Mouse (Mus musculus): ENCODE data around the gene Def8. TPM values are rescaled to one million over a fixed set of nuclear protein-coding genes. Genes with fewer than 3 reads are reported as not detected.

The Def8 gene
- polyA plus RNA-seq (2011; ENCODE audit: insufficient read depth, insufficient read length, low read depth, missing spikeins): 76.6 and 81.6 TPM in 2 replicates

DNA sequence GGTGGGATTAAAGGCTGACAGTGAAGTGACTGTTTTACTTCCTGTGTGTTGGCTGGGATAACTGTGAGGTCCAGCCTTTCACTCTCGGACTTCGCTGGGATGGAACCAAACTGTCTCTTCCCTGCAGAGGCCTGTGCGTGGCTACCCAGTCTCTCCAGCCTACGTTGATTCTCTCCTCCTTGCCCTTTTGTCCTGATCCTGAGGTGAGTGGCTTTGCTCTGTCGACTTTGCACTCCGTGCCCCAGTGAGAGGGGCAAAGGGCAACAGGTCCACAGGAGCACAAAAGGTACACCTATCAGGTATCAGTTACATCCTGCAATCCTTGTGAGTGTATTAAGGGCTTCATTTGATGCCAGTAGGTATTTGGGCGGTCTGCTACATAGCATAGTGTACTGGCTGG, at the start of gene Def8:
TSS of gene Def8 (plus strand) at position 87 of the 400 bp plus-strand sequence.
- Histone ChIP-seq H3K4me1 (ENCODE audit: control insufficient read depth, insufficient read depth, low read length) (no peaks in the 10 kb centered on the region), H3K4me3 (ENCODE audit: low read depth, low read length) (no peak within 1 kb of the TSS), H3K36me3 (ENCODE audit: control insufficient read depth, insufficient read depth, low read length, poor library complexity, severe bottlenecking) (peaks cover 5% of the 10 kb centered on the region; the same call in 1 of the 2 replicates), H3K9ac (ENCODE audit: low read depth, poor library complexity, severe bottlenecking) (peak within 1 kb of the TSS; percentile 51; the same call in 1 of the 2 replicates), H3K27ac (ENCODE audit: insufficient read depth, low read length) (no peak within 1 kb of the TSS), H3K27me3 (ENCODE audit: control insufficient read depth, insufficient read depth, low read length, poor library complexity, severe bottlenecking) (no peaks in the 10 kb centered on the region), H3K9me3 (replicated peaks; ENCODE audit: control insufficient read depth, insufficient read depth, low read length, poor library complexity, severe bottlenecking) (peaks cover 21% of the 10 kb centered on the region)
- TF ChIP-seq POLR2A (IDR thresholded peaks at IDR 0.05; ENCODE audit: insufficient read depth, low read length) (no peak), EP300 (IDR thresholded peaks at IDR 0.05; ENCODE audit: insufficient read depth, low read depth, low read length) (no peak), CTCF (IDR thresholded peaks at IDR 0.05; ENCODE audit: low read depth, low read length) (no peak)

DNA sequence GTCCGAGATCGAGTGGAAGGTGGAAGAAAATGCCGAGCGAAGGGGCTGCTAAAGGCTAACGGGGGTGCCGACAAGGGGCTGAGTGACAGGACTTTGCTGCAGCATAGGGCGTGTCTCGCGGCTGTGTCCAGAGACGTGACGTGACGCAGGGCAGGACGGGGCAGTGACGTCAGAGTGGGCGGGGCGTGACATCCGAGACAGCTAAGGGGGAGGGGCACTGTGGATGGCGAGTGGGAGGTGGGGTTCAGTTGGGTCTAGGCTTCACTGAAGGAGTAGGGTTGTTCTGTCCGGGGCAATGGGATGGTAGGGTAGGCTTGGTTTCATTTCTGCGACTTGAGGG, 49.1 kb upstream of the Def8 start:
- TF ChIP-seq EP300 (IDR thresholded peaks at IDR 0.05; ENCODE audit: insufficient read depth, low read depth, low read length): 0 out of 2 replicates have a peak, but pooled peaks have one; percentile 19
- TF ChIP-seq CTCF (IDR thresholded peaks at IDR 0.05; ENCODE audit: low read depth, low read length): no peak
- Histone ChIP-seq H3K9me3 (replicated peaks; ENCODE audit: control insufficient read depth, insufficient read depth, low read length, poor library complexity, severe bottlenecking) (no peaks in the 10 kb centered on the region), H3K9ac (ENCODE audit: low read depth, poor library complexity, severe bottlenecking) (peak overlapping the region; percentile 78), H3K4me1 (ENCODE audit: control insufficient read depth, insufficient read depth, low read length) (peaks cover 2% of the 10 kb centered on the region), H3K36me3 (ENCODE audit: control insufficient read depth, insufficient read depth, low read length, poor library complexity, severe bottlenecking) (0 out of 2 replicates have a peak, but pooled peaks cover 2% of the 10 kb centered on the region), H3K27ac (ENCODE audit: insufficient read depth, low read length) (no peak overlapping the region), H3K27me3 (ENCODE audit: control insufficient read depth, insufficient read depth, low read length, poor library complexity, severe bottlenecking) (no peaks in the 10 kb centered on the region), H3K4me3 (ENCODE audit: low read depth, low read length) (peak overlapping the region; percentile 63)

DNA sequence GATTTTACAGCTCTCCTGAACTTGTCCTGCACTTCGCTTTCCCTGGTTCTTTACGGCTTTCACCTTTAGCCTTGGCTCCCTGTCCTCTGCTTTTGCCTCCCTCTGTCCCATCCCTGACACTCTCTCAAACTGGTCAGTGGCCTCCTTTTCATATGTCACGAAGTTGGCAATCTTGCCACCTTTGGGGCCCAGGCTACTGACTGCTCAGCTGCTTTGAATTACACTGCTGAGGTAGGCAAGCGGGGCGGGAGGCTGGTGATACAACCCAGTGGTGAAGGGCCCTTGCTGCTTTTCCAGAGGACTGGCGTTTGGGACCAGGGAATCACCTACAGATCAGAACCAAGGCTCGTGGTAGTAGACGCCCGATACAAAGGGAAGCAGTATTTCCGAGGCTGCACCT, 47.6 kb upstream of the Def8 start:
- H3K9ac ChIP-seq (ENCODE audit: low read depth, poor library complexity, severe bottlenecking): peak overlapping the region; percentile 9; the same call in 1 of the 2 replicates
- H3K4me3 ChIP-seq (ENCODE audit: low read depth, low read length): no peak overlapping the region

DNA sequence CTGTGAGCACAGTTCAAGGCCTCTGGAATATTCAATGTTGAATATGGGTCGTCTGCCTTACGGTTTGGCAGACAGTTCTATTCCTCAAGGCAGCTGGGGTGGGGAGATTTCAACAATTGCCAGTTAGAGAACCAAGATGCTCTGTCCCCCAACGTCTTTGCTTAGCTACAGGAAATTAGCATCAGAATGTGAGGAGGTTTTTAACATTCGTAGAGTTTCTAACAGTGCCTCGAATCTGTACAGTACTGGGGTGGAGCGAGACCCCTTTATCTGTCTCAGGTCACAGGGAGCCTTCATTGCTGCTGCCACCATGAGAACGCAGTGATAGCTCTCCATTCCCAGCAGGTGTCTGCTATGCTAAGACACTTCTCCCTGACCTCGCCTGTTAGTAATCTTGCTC, 47.2 kb upstream of the Def8 start:
- no peak for TF ChIP-seq CTCF (IDR thresholded peaks at IDR 0.05; ENCODE audit: low read depth, low read length)
- no peak for TF ChIP-seq EP300 (IDR thresholded peaks at IDR 0.05; ENCODE audit: insufficient read depth, low read depth, low read length)
- no peak for TF ChIP-seq POLR2A (IDR thresholded peaks at IDR 0.05; ENCODE audit: insufficient read depth, low read length)

More for the DNA sequence above, 47.6 kb upstream of the Def8 start:
- H3K27me3 ChIP-seq (ENCODE audit: control insufficient read depth, insufficient read depth, low read length, poor library complexity, severe bottlenecking): no peaks in the 10 kb centered on the region
- TF ChIP-seq POLR2A (IDR thresholded peaks at IDR 0.05; ENCODE audit: insufficient read depth, low read length): no peak
- TF ChIP-seq EP300 (IDR thresholded peaks at IDR 0.05; ENCODE audit: insufficient read depth, low read depth, low read length): no peak
- TF ChIP-seq CTCF (IDR thresholded peaks at IDR 0.05; ENCODE audit: low read depth, low read length): no peak
- peaks cover 2% of the 10 kb centered on the region for H3K4me1 ChIP-seq (ENCODE audit: control insufficient read depth, insufficient read depth, low read length)
- H3K9me3 ChIP-seq (replicated peaks; ENCODE audit: control insufficient read depth, insufficient read depth, low read length, poor library complexity, severe bottlenecking): no peaks in the 10 kb centered on the region
- 0 out of 2 replicates have a peak, but pooled peaks cover 2% of the 10 kb centered on the region for H3K36me3 ChIP-seq (ENCODE audit: control insufficient read depth, insufficient read depth, low read length, poor library complexity, severe bottlenecking)
- 0 out of 2 replicates have a peak overlapping the region, but pooled peaks have one; percentile 55 for H3K27ac ChIP-seq (ENCODE audit: insufficient read depth, low read length)

DNA sequence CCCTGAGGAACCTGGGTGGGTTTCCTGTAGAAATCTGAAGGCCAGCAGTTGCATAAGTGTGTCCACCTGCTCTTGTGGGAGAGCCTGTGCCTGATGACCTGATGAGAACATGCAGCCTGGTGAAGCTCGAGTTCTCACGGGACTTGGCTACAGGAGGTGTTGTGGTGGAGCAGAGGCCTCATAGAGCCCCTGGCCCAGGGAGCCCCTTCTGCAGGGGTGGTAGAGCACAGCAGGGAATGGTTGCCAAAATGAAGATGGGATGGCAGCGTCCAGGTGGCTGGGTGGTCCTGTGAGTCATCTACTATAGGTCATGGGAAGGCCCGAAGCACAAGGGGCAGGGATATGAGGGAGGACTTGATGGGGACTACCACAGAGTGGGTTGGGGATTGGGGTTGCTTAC, 41.6 kb upstream of the Def8 start:
- Histone ChIP-seq H3K4me1 (ENCODE audit: control insufficient read depth, insufficient read depth, low read length) (no peaks in the 10 kb centered on the region), H3K27me3 (ENCODE audit: control insufficient read depth, insufficient read depth, low read length, poor library complexity, severe bottlenecking) (no peaks in the 10 kb centered on the region), H3K9ac (ENCODE audit: low read depth, poor library complexity, severe bottlenecking) (no peak overlapping the region), H3K27ac (ENCODE audit: insufficient read depth, low read length) (no peak overlapping the region), H3K4me3 (ENCODE audit: low read depth, low read length) (no peak overlapping the region), H3K36me3 (ENCODE audit: control insufficient read depth, insufficient read depth, low read length, poor library complexity, severe bottlenecking) (peaks cover 28% of the 10 kb centered on the region), H3K9me3 (replicated peaks; ENCODE audit: control insufficient read depth, insufficient read depth, low read length, poor library complexity, severe bottlenecking) (no peaks in the 10 kb centered on the region)
- no peak for TF ChIP-seq EP300 (IDR thresholded peaks at IDR 0.05; ENCODE audit: insufficient read depth, low read depth, low read length)
- TF ChIP-seq CTCF (IDR thresholded peaks at IDR 0.05; ENCODE audit: low read depth, low read length): no peak
- no peak for TF ChIP-seq POLR2A (IDR thresholded peaks at IDR 0.05; ENCODE audit: insufficient read depth, low read length)

More for the DNA sequence above, 47.2 kb upstream of the Def8 start:
- Histone ChIP-seq H3K27me3 (ENCODE audit: control insufficient read depth, insufficient read depth, low read length, poor library complexity, severe bottlenecking) (no peaks in the 10 kb centered on the region), H3K27ac (ENCODE audit: insufficient read depth, low read length) (peak overlapping the region; percentile 55), H3K9me3 (replicated peaks; ENCODE audit: control insufficient read depth, insufficient read depth, low read length, poor library complexity, severe bottlenecking) (no peaks in the 10 kb centered on the region), H3K36me3 (ENCODE audit: control insufficient read depth, insufficient read depth, low read length, poor library complexity, severe bottlenecking) (0 out of 2 replicates have a peak, but pooled peaks cover 2% of the 10 kb centered on the region), H3K4me1 (ENCODE audit: control insufficient read depth, insufficient read depth, low read length) (peaks cover 2% of the 10 kb centered on the region), H3K9ac (ENCODE audit: low read depth, poor library complexity, severe bottlenecking) (peak overlapping the region; percentile 34; the same call in 1 of the 2 replicates), H3K4me3 (ENCODE audit: low read depth, low read length) (no peak overlapping the region)

DNA sequence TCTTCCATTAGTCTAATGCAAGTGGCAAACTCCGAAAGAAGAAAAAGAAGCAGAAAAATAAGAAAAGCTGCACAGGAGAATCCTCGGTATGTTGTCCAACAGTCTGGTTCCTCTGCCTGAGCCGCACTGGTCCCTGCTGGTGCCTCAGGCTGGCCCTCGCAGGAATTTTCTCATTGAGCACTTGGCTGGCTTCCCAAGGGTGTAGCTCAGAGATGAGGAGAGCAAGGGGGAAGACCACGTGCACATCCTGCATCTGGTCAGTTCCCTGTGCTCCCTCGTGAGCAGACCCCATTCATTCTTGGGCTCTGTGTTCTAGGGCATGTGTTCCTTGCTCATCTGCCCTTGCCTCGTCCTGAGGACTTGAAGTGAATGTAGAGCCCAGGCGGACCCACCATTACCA, 40.8 kb upstream of the Def8 start:
- H3K4me3 ChIP-seq (ENCODE audit: low read depth, low read length): no peak overlapping the region
- TF ChIP-seq CTCF (IDR thresholded peaks at IDR 0.05; ENCODE audit: low read depth, low read length) (no peak), POLR2A (IDR thresholded peaks at IDR 0.05; ENCODE audit: insufficient read depth, low read length) (no peak), EP300 (IDR thresholded peaks at IDR 0.05; ENCODE audit: insufficient read depth, low read depth, low read length) (no peak)
- H3K36me3 ChIP-seq (ENCODE audit: control insufficient read depth, insufficient read depth, low read length, poor library complexity, severe bottlenecking): peaks cover 31% of the 10 kb centered on the region
- no peak overlapping the region for H3K9ac ChIP-seq (ENCODE audit: low read depth, poor library complexity, severe bottlenecking)
- no peak overlapping the region for H3K27ac ChIP-seq (ENCODE audit: insufficient read depth, low read length)
- H3K9me3 ChIP-seq (replicated peaks; ENCODE audit: control insufficient read depth, insufficient read depth, low read length, poor library complexity, severe bottlenecking): no peaks in the 10 kb centered on the region
- H3K4me1 ChIP-seq (ENCODE audit: control insufficient read depth, insufficient read depth, low read length): no peaks in the 10 kb centered on the region
- H3K27me3 ChIP-seq (ENCODE audit: control insufficient read depth, insufficient read depth, low read length, poor library complexity, severe bottlenecking): no peaks in the 10 kb centered on the region

Measured in ES-Bruce4 (cell line).